Mouse (Mus musculus) cerebellum, postnatal 10 days (tissue): Measurements from ENCODE around the gene Nnat.
A peak's percentile ranks its signal among the peaks of the same experiment; 100 is the strongest.

Experiments
- DNase-seq, 2 experiments: peaks; one replicate each; pipeline ENCODE4 v3.0.0; 2021; ENCODE audit warnings: mixed read lengths in 2 of 2

Gene Nnat

GRCm38 (mm10) chr2:157605025-157605675 is 45.3 kb downstream of the Nnat start:
- peak; percentile 95 to 96 for DNase-seq

GRCm38 (mm10) chr2:157607542-157608236 is 47.8 kb downstream of the Nnat start:
- no peak for DNase-seq

- peak; percentile 48 to 62 for DNase-seq
Measured at GRCm38 (mm10) chr2:157611735-157612134, 51.9 kb downstream of the Nnat start.
